Mouse (Mus musculus) lung, postnatal 0 days (tissue): Measurements from ENCODE around the gene Ktn1.

Experiments
- CTCF ChIP-seq: IDR thresholded peaks from 2 replicates; pipeline ENCODE4 v1.5.1; 2016; ENCODE audit warnings: antibody characterized with exemption, mild to moderate bottlenecking
- EP300 ChIP-seq: IDR thresholded peaks from 2 replicates; pipeline ENCODE4 v1.6.1; 2016; ENCODE audit warnings: antibody characterized with exemption, mild to moderate bottlenecking, control low read depth

GRCm38 (mm10) chr14:47648706-47649630, 720 bp downstream of the Ktn1 start:
- TF ChIP-seq CTCF (no peak), EP300 (no peak)
